Mouse (Mus musculus) brain, embryonic 18.5 days (tissue): ENCODE results near the gene Hs3st3b1.

Experiments
- DNase-seq: peaks from one replicate; pipeline ENCODE4 v3.0.0-alpha.2; 2012; ENCODE audit warnings: low read depth, low spot score

The Hs3st3b1 gene

DNA sequence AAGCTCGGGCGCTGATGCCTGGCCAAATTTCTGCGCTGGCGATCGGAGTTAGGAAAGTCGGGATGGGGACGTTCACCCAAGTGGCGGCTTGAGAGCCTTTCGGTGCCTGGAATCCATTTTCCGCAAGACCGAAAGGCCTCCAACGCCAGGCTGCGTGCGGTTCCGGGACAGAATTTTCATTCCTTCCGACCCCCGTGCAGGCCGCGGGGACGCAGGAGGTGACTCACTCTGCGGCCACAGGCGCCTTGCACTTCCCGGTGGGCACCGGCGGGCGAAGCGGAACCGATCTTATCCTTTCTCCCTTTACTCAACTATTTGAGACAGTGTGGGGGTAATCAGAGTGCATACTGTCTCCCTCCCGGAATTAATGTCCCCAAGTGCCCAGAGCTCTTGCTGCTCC lies 1.3 kb upstream of the Hs3st3b1 start:
- no peak for DNase-seq

DNA sequence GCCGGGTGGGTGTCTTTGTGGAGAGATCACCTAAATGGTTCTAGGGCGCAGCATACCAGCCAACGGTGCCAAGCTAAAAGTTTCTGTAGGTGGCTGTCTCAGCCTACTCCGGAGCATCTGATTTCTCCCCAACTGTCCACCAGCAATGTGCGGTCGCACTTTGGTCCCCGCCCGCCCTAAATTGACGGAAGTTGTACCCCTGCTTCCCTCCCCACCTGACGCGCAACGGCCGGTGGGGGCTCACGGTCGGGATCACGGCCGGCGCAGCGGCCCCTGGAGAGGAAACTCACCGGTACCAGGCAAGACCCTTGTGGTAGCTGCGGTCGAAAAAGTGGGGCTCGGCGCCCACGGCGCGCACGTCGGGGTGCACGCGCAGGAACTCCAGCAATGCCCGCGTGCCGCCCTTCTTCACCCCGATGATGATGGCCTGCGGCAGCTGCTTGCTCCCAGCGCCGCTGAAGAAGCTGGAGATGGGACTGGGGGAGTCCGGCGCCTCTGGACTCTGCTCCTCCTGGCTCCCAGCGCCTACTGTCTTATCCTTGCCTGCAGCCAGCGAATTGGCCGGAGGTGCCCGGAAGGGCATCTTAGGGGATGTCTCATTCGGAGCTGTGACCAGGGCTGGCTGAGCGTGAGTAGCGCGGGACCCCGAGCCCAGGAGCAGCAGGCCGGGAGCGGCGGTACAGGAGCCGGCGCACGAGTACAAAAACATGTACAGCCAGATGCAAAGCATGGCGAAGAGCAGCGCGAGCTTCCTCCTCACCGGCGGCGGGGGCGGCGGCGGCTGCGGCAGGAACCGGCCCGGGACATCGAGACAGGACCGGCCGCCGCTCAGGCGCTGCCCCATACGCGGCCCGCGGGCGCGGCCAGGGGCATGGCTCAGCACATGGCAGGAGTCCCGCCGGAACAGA lies 792 bp downstream of the Hs3st3b1 start:
- DNase-seq: no peak

GRCm38 (mm10) chr11:63920531-63920930 lies 1.6 kb downstream of the Hs3st3b1 start:
- DNase-seq: peak; percentile 58

GRCm38 (mm10) chr11:63919211-63920098 lies 2.6 kb downstream of the Hs3st3b1 start:
- DNase-seq: no peak

GRCm38 (mm10) chr11:63918321-63919105 lies 3.6 kb downstream of the Hs3st3b1 start:
- no peak for DNase-seq

GRCm38 (mm10) chr11:63917561-63917960 lies 4.5 kb downstream of the Hs3st3b1 start:
- no peak for DNase-seq

GRCm38 (mm10) chr11:63914388-63914787 lies 7.7 kb downstream of the Hs3st3b1 start:
- no peak for DNase-seq

- DNase-seq: no peak
Measured at GRCm38 (mm10) chr11:63913936-63914335, 8.2 kb downstream of the Hs3st3b1 start.

GRCm38 (mm10) chr11:63911001-63911400 lies 11.1 kb downstream of the Hs3st3b1 start:
- DNase-seq: no peak

DNA sequence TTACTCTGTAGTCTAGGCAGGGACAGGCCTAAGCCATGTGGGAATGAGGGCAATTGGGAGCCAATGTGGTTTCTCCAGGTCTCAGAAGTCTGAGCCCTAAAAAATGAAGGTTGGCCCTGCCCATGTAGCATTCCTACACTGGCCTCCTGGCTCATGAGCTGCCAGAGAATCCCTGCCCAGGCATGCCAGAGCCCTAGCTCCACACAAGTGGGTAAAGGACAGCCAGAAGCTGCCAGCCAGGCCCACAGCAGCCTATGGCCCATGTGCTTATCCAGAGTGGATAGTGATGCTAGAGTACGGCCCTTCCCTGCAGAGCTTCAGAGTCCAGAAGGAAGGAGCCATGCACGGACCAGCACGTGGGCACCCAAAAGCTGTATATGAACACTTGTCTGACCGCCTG lies 12.1 kb downstream of the Hs3st3b1 start:
- DNase-seq: no peak

- DNase-seq: no peak
Measured at GRCm38 (mm10) chr11:63908500-63908899, 13.6 kb downstream of the Hs3st3b1 start.

DNA sequence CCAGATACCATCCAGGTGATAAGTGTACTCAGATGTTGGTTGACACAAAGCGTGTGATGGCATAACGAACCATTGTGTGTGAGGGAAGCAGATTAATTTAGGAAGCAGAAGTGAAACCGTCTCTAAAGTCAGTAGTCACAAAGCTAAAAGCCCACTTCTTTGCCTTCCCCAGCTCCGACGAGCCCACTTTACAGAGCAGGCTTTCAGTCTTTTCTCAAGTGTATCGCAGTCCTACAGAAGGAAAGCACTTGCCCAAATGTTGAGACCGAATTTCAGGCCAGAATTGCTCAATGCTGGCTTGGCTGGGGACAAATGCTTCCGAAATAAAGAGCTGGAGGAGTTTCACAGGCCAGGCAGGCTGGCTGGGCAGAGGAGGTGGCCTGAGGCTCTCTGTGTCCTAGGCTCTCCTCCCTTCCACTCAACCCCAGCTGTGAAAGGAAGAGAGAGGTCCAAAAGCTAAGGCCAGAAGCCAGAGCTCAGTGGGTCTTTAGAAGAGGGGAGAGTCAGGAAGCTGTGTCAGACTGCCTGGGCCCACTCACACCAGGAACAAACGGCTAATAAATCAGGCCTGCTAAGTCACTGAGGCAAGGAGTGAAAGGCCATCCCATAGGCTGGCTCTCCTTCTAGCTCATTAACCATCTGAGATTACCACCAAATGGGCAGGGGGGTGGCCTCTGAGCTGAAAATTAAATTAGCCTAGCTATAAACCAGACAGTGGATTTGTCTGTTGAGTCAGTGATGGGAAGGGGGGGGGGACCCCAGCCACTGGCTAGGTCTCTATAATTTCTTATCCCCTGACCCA lies 15.3 kb downstream of the Hs3st3b1 start:
- DNase-seq: no peak

GRCm38 (mm10) chr11:63904787-63905186 lies 17.3 kb downstream of the Hs3st3b1 start:
- DNase-seq: no peak

DNA sequence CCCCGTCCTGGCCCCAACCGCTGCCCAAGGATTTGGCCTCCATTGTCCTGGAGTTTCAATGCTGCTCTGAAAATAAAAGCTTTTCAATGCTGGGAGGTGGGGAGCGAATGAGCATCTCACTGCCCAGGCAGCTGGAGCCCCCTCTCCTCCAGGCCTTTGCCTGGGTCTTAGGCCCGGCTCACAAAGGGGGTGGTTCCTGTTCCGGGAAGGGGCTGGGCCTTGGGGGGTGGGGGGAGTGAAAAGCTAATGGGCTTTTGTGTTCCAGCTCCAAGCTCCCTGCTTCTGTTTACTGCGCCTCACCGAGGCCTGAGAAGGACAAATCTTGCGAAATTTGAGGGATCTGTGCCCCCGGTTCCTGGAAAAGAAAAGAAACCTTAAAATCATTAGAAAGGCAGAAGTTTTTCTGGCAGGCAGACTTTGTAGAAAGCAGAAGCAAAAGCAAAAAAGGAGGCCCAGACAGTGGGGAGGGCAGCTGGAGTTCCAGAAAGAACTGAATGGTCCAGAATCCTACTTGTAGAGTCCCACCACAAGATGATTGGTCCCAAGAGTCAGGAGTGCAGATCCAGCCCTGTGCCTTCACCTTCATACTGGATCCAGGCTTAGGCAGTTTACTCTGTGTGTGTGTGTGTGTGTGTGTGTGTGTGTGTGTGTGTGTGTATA lies 23.5 kb downstream of the Hs3st3b1 start:
- no peak for DNase-seq

- DNase-seq: no peak
Measured at GRCm38 (mm10) chr11:63897856-63898508, 24.1 kb downstream of the Hs3st3b1 start.

GRCm38 (mm10) chr11:63897011-63897410 lies 25.1 kb downstream of the Hs3st3b1 start:
- DNase-seq: no peak

DNA sequence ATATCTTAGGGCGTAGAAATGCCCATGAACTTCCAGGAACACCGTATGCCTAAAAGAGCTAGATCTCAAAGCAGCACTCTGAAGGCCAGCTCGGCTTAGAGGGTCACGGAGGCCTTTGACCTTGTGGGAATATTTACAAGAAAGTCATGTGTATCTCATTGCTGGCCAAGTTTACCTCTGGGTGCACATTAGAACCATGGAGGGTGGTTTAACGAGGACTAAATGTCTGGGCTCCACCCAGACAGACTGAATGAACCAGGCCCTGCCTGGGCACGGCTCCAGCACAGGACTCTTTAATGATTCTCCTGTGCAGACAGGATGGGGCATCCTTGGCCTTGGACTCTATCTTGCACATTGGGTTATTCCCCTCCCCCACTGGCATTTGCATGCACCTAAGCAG lies 27.9 kb downstream of the Hs3st3b1 start:
- DNase-seq: no peak

- no peak for DNase-seq
Measured at GRCm38 (mm10) chr11:63893557-63893956, 28.5 kb downstream of the Hs3st3b1 start.

GRCm38 (mm10) chr11:63891479-63892020 lies 30.5 kb downstream of the Hs3st3b1 start:
- no peak for DNase-seq
